Mouse (Mus musculus) ovary, postnatal 36 days (tissue): ENCODE results near the gene Itgb1.

Source experiments
- DNase-seq: peaks from one replicate; pipeline ENCODE4 v3.0.0; 2022; ENCODE audit warnings: low spot score, mixed read lengths

Gene Itgb1

DNA sequence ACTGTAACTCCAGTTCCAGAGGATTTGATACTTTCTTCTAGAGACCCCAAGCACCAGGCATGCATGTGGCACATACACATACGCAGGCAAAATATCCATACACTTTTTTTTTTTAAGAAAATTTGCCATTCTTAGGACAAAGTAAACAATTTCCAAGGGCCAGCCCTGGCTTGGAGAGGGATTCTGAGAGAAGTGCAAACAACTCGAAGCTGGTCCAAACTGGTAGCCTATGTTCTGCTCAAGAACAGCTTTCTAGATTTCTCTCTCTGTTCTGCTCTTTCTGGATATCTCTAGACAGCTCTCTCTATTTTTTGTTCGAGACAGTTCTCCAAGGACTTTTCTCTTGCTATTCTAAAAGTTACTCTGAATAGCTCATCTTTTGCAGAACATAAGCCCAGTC, 3.5 kb upstream of the Itgb1 start:
- no peak for DNase-seq

DNA sequence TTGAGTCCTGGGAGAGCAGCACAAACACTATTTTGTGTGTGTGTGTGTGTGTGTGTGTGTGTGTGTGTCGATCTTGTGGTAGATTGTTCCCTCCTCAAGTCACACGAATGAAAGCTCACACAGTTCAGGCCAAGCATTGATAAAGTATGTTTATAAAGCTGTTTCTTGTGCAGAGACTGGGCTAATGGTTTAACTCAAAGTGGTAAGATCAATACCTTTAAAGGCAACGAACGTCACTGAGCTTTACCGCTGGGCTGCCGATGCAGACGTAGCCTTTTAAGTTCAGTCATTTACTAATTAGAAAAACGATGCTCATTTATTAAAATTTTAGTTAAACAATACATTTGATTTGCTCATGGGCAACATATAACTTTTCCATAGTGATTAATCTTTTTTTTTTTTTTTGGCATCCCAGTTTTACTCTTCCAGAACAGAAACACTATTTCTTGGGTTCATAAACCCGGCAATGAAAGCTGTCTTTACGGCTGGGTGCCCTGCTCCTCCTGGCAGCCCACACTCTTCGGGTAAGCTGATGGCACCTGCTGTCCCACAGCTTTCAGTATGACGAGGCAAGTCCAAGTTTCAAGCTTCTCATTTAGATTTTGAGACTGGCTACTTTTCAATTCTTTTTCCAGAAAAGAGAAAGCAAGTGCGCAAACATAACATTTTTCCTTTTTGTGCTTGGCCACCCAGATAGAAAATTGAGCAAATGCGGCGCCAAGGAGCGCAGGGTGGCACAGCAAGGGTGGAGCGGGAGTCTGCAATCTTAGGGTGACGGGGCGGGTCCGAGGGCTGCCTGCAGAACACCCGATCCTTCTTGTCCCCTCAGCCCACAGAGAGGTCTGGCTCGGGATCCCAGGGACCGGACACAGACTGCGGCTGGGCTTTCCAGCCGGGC, 596 bp upstream of the Itgb1 start:
- no peak for DNase-seq

GRCm38 (mm10) chr8:128686429-128686990, 1.1 kb downstream of the Itgb1 start:
- no peak for DNase-seq

- no peak for DNase-seq
These were observed 3.2 kb downstream of the Itgb1 start for GRCm38 (mm10) chr8:128688679-128689078.

DNA sequence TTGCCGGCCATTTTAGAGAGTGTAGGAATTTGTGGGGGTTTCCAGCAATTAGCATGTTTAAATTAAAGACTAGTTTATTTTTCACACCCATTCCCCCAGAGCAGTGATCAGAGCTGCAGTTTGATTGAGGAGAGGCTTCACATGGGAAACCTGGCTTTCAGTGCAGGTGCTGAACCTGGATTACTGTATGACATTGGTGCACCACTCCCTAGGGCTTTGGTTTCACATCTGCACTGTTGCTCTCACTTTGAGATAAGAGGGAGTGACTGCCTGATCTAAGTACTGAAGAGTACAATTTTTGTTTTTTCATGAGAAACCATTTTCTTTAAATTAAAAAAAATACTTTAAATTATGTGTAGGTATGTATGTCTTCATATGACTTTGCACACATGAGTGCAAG, 4.6 kb downstream of the Itgb1 start:
- no peak for DNase-seq

GRCm38 (mm10) chr8:128696701-128697397, 11.4 kb downstream of the Itgb1 start:
- DNase-seq, result no peak

GRCm38 (mm10) chr8:128697945-128698344, 12.5 kb downstream of the Itgb1 start:
- no peak for DNase-seq

- no peak for DNase-seq
These were observed 18.9 kb downstream of the Itgb1 start for GRCm38 (mm10) chr8:128704376-128704775.

GRCm38 (mm10) chr8:128704836-128705235, 19.4 kb downstream of the Itgb1 start:
- DNase-seq, result no peak

DNA sequence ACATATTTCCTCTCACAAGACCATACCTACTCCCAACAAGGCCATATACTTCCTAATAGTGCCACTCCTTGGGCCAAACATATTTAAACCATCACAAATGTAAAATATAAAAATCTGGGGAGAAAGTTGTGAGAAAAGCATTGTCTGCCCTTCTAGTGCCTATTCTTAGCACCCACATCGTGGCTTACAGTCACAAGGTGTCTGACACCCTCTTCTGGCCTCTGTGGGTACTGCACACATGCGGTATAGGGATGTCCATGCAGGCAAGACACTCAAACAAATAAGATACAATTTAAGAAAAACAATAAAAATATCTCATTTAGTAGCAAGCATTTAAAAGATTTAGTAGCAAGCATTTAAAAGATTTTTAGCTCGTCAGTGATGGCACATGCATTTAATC, 23.8 kb downstream of the Itgb1 start:
- DNase-seq, result peak; percentile 69

DNA sequence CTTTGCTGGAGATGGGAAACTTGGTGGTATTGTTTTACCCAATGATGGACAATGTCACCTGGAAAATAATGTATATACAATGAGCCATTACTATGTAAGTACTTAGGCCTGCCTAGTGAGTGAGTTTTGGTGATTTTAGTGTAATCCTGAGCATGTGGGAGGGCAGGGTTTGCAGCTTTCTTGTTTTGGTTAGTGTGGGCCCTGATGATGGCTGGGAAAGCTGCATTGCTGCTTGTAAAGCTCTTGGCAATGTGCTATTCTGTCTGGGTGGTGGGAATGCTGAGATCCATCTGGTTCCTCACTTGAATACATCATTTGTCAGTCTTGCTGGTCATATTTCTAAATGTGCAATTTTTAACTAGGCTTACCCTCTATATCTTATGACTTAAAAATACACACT, 30.7 kb downstream of the Itgb1 start:
- no peak for DNase-seq

- DNase-seq, result no peak
These were observed 39.4 kb downstream of the Itgb1 start for GRCm38 (mm10) chr8:128724819-128725218.

GRCm38 (mm10) chr8:128727213-128727612, 41.8 kb downstream of the Itgb1 start:
- no peak for DNase-seq

DNA sequence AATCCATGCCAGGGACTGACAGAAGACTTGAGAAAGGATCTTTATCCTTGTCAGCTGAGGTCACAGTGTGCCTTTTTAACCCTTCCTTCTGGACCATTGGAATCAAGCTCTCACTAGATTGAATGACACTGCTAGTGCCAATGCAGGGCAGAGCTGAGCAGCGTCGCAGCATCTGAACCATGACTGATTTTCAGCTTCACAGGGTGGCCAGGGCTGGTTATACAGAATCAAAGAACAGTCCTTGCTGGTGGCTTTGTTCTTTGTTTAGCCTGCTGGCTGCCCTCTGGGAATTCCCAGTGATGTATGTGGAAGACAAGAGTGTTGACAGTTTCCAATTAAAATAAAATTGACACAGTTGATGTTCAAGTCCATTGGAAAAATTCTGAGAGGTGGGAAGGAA, 46.8 kb downstream of the Itgb1 start:
- DNase-seq, result no peak

- no peak for DNase-seq
These were observed 48.7 kb downstream of the Itgb1 start for GRCm38 (mm10) chr8:128734118-128734517.

DNA sequence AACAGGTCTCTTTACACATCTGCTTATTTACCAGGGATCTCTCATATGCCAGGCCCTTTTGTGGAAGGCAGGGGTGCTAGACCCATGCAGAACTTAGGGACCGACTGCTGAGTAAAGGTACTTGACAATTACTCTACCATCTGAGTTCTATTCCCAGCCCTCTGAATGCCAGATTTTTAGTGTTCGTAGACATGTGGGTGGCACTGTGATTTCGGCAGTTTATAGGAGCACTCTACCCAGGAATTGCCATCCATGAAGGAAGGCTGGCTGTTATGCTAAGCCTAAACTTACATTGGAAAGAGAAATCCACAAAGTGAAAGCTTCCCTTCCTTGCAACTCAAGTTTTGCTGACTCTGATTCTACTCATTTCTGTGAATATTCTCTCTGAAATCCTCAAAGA, 50.2 kb downstream of the Itgb1 start:
- no peak for DNase-seq
